Mouse (Mus musculus) C2C12 (cell line): ENCODE measurements around the gene Lasp1.

ENCODE experiments used
- CTCF ChIP-seq: IDR thresholded peaks from one replicate; pipeline ENCODE4 v1.5.1; 2011; ENCODE audit not compliant: control insufficient read depth, insufficient read depth, insufficient read length
- FOSL1 ChIP-seq: IDR thresholded peaks from one replicate; pipeline ENCODE4 v1.8.0; 2011; ENCODE audit warnings: mild to moderate bottlenecking, low read length; ENCODE audit not compliant: poor library complexity, insufficient read depth, severe bottlenecking
- MAX ChIP-seq: IDR thresholded peaks from one replicate; pipeline ENCODE4 v1.6.1; 2011; ENCODE audit warnings: mild to moderate bottlenecking, control low read depth
- MYOD1 ChIP-seq: IDR thresholded peaks from one replicate; pipeline ENCODE4 v1.6.1; 2011; ENCODE audit warnings: low read depth; ENCODE audit not compliant: control insufficient read depth, insufficient read length
- USF1 ChIP-seq: IDR thresholded peaks from one replicate; pipeline ENCODE4 v1.6.1; 2011; ENCODE audit warnings: low read depth, mild to moderate bottlenecking, control low read depth, moderate library complexity

DNA sequence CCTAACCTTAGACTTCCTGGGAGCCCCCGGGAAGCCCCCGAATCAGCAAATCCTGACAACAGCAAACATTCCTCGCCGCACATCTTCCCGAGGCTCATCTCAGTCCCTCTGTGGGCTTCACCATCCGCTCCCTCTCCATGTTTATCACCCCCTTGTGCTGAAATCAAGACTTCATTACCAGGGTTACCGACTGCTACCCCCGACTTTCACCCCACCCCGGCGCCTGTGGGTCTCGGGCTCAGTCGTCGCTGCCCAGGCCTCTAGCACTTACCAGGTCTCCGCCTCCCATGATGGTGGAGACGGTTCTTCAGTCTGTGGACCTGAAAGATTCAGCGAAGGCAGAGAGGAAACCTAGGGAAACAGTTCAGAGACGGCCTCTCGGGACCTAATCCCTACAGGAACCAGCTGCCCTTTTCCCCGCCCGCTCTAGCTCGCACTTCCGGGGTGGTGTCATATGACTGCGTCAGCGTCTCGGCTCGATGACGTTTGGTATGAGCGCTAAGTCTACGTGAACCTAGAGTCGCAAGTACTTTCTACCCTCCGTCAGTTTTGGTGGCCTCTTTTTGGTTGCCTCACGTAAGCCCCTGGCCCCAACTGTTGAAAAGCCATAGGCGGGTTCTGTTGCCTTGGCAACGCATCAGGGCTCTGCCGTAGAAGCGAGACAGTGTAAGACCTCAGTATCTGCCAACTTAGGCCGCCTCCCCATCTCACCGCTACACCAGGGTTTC, 32.5 kb upstream of the Lasp1 start, which contains the start of gene Cwc25:
- TF ChIP-seq CTCF, result no peak
- no peak for TF ChIP-seq MAX
- TF ChIP-seq MYOD1, result no peak
- no peak for TF ChIP-seq FOSL1
- TF ChIP-seq USF1, result peak; percentile 82
